Mouse (Mus musculus) ES-Bruce4 (cell line): Measurements from ENCODE around the gene AC124108.1. TPM values are rescaled to one million over a fixed set of nuclear protein-coding genes. Genes with fewer than 3 reads are reported as not detected.
A peak's percentile ranks its signal among the peaks of the same experiment; 100 is the strongest.

Experiments used
- H3K27ac ChIP-seq: 2 replicates; pipeline ENCODE4 v1.5.1; 2012; ENCODE audit warnings: low read length, inconsistent platforms; ENCODE audit not compliant: insufficient read depth
- H3K27me3 ChIP-seq: 2 replicates; pipeline ENCODE4 v1.6.1; 2012; ENCODE audit warnings: mild to moderate bottlenecking, low read length, inconsistent platforms; ENCODE audit not compliant: control insufficient read depth, poor library complexity, insufficient read depth, severe bottlenecking
- H3K36me3 ChIP-seq: 2 replicates; pipeline ENCODE4 v1.6.1; 2012; ENCODE audit warnings: inconsistent platforms, mild to moderate bottlenecking, low read length, moderate library complexity; ENCODE audit not compliant: control insufficient read depth, poor library complexity, insufficient read depth, severe bottlenecking
- H3K4me1 ChIP-seq: one replicate; pipeline ENCODE4 v1.8.1; 2011; ENCODE audit warnings: low read length; ENCODE audit not compliant: control insufficient read depth, insufficient read depth
- H3K4me3 ChIP-seq: 2 replicates; pipeline ENCODE4 v1.5.1; 2011; ENCODE audit warnings: low read depth, mild to moderate bottlenecking, low read length
- H3K9ac ChIP-seq: 2 replicates; pipeline ENCODE4 v1.6.1; 2012; ENCODE audit warnings: low read depth, mild to moderate bottlenecking, inconsistent platforms; ENCODE audit not compliant: poor library complexity, severe bottlenecking
- H3K9me3 ChIP-seq: replicated peaks from 2 replicates; pipeline ENCODE4 v1.6.1; 2012; ENCODE audit warnings: mild to moderate bottlenecking, low read length, inconsistent platforms; ENCODE audit not compliant: control insufficient read depth, poor library complexity, insufficient read depth, severe bottlenecking
- CTCF ChIP-seq: IDR thresholded peaks from one replicate; pipeline ENCODE4 v1.8.1; 2011; ENCODE audit warnings: low read depth, low read length
- EP300 ChIP-seq: IDR thresholded peaks from 2 replicates; pipeline ENCODE4 v1.6.1; 2011; ENCODE audit warnings: low read depth, low read length; ENCODE audit not compliant: insufficient read depth
- POLR2A ChIP-seq: IDR thresholded peaks from one replicate; pipeline ENCODE4 v1.8.1; 2011; ENCODE audit warnings: low read length; ENCODE audit not compliant: insufficient read depth
- polyA plus RNA-seq: library from polyadenylated mRNA; stranded (reverse); fragments of >200 nt; gene quantifications from 2 replicates; pipeline ENCODE4 v1.2.4, GENCODE M21; 2011; ENCODE audit warnings: low read depth; ENCODE audit not compliant: missing spikeins, insufficient read depth, insufficient read length

The AC124108.1 gene
- polyA plus RNA-seq, 1 experiment = 7.7 TPM

DNA sequence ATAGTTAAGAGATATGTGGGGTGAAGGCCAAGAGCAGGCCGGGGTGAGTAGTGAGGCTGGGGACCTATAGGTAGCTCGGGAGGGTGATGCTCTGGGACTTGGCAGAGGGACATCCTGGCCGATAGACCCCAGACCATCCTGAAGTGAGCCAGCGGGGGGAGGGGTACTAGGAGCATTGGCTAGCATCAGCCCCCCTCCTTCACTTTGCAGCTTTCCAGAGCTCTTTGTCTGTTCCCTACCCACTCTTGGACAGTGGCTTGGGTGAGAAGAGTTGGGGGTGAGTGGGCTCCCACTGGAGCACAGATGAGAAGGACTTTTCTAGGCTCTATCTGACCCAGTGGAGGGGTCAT lies 10.2 kb downstream of the AC124108.1 start:
- Histone ChIP-seq H3K4me3 (peak overlapping the region; percentile 39), H3K9ac (no peak overlapping the region), H3K27ac (peak overlapping the region; percentile 95), H3K4me1 (peaks cover 25% of the 10 kb centered on the region), H3K27me3 (no peaks in the 10 kb centered on the region), H3K9me3 (peaks cover 12% of the 10 kb centered on the region; the same call in 1 of the 2 replicates), H3K36me3 (no peaks in the 10 kb centered on the region)
- TF ChIP-seq POLR2A (no peak), EP300 (no peak), CTCF (no peak)

GRCm38 (mm10) chr1:132201936-132202335 lies 10.7 kb downstream of the AC124108.1 start:
- Histone ChIP-seq H3K9me3 (peaks cover 12% of the 10 kb centered on the region; the same call in 1 of the 2 replicates), H3K27ac (peak overlapping the region; percentile 95), H3K4me3 (no peak overlapping the region; the same call in 1 of the 2 replicates), H3K4me1 (peaks cover 23% of the 10 kb centered on the region), H3K36me3 (no peaks in the 10 kb centered on the region), H3K27me3 (no peaks in the 10 kb centered on the region), H3K9ac (0 out of 2 replicates have a peak overlapping the region, but pooled peaks have one; percentile 9)
- no peak for TF ChIP-seq CTCF
- TF ChIP-seq POLR2A = no peak
- TF ChIP-seq EP300 = no peak

DNA sequence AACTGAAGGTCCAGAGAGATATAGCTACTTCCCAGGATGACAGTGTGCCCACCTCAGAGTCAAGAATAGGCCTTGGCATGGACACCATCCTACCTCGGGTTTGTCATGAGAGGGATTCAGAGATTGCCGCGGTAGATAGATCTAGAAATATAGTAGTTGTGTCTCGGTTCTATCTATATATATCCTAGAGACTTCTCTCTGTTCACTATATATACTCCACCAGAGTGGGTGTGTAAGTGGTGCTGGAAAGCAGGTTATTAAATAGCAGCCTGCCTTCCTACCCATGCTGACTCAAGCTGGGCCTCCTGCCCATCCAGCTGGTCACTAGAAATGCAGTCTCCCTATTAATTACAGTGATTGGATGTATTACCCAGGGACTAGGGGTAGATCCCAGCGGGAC lies 11.5 kb downstream of the AC124108.1 start:
- H3K36me3 ChIP-seq = no peaks in the 10 kb centered on the region
- H3K4me3 ChIP-seq = no peak overlapping the region
- H3K9ac ChIP-seq = no peak overlapping the region
- TF ChIP-seq POLR2A = no peak
- no peak for TF ChIP-seq EP300
- no peak for TF ChIP-seq CTCF
- H3K9me3 ChIP-seq = peaks cover 12% of the 10 kb centered on the region; the same call in 1 of the 2 replicates
- H3K27ac ChIP-seq = peak overlapping the region; percentile 95; the same call in 1 of the 2 replicates
- H3K4me1 ChIP-seq = peaks cover 29% of the 10 kb centered on the region
- no peaks in the 10 kb centered on the region for H3K27me3 ChIP-seq

DNA sequence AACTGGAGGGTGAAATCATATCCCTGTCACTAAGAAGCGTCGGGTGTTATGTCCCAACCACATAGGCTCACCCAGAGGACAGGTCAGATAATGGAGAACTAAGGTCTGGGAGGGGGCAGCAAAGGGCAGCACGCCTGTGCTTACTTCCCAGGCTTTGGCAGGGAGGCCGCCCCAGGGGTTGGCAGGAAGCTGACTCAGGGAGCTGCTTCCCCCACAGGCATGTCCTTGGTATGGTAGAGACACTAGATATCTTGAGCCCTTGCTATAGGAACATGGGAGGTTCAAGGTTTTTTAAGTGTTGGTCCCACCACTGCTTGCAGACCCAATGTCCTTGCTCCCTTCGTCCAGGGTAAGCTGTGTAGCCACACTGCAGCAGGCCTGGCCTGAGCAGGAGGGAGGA lies 14.7 kb downstream of the AC124108.1 start:
- no peaks in the 10 kb centered on the region for H3K36me3 ChIP-seq
- no peak overlapping the region for H3K4me3 ChIP-seq
- H3K9me3 ChIP-seq = peaks cover 12% of the 10 kb centered on the region; the same call in 1 of the 2 replicates
- H3K9ac ChIP-seq = no peak overlapping the region
- H3K27ac ChIP-seq = peak overlapping the region; percentile 1; the same call in 1 of the 2 replicates
- TF ChIP-seq EP300 (no peak), CTCF (no peak), POLR2A (no peak)
- no peaks in the 10 kb centered on the region for H3K27me3 ChIP-seq
- H3K4me1 ChIP-seq = peaks cover 22% of the 10 kb centered on the region

DNA sequence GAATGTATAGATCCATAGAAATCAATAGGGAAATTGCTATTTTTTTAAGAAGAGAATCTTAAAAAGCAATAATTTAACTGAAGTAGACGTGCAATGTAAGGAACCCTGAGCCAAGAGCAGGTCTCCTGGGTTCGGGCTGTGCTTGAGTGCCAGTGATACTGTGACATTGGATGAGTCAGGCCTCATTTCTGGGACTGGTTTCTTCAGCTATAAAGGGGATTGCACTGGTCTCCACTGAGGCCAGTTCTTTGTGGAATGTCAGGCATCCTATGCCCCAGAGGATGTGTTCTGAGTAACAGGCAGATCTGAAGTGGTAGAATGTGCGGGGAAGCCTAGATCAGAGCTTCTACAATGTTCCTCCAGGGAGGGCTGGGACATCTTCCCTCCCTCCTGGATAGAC lies 15.6 kb downstream of the AC124108.1 start:
- peaks cover 22% of the 10 kb centered on the region for H3K4me1 ChIP-seq

DNA sequence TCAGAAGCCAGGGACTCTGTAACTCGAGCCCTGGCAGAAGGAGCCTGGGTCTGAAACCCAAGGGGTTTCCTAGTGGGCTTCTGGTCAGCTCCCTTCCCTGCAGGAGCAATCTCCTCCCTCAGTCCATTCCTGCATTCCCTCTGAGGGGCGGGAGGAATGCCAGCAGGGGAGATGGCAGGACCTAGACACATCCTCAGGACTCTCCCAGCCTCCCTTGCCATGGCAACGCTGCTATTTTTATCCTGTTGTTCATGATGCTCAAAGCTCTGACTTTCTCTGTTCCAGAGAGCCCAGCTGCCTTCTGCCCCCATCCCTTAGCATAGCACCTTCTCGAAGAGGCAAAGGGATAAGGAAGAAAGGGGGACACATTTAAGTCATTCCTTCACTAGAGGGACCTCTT lies 16.9 kb downstream of the AC124108.1 start:
- Histone ChIP-seq H3K36me3 (no peaks in the 10 kb centered on the region), H3K4me1 (peaks cover 22% of the 10 kb centered on the region), H3K4me3 (no peak overlapping the region), H3K27me3 (no peaks in the 10 kb centered on the region), H3K9me3 (0 out of 2 replicates have a peak, but pooled peaks cover under 1% of the 10 kb centered on the region), H3K9ac (no peak overlapping the region), H3K27ac (no peak overlapping the region)
- TF ChIP-seq POLR2A (no peak), CTCF (no peak)

More for the DNA sequence above, 15.6 kb downstream of the AC124108.1 start:
- Histone ChIP-seq H3K9ac (no peak overlapping the region), H3K36me3 (no peaks in the 10 kb centered on the region), H3K27me3 (no peaks in the 10 kb centered on the region), H3K27ac (no peak overlapping the region), H3K4me3 (no peak overlapping the region), H3K9me3 (peaks cover 10% of the 10 kb centered on the region; the same call in 1 of the 2 replicates)
- TF ChIP-seq EP300 = no peak
- no peak for TF ChIP-seq POLR2A
- TF ChIP-seq CTCF = no peak
